Mouse (Mus musculus) E14TG2a.4 (cell line): ENCODE results near the gene Ckap4.

Source experiments
- CTCF ChIP-seq: conservative IDR thresholded peaks from 2 replicates; pipeline ENCODE4 v1.5.1; 2014; ENCODE audit warnings: low read length
- NANOG ChIP-seq: IDR thresholded peaks from 2 replicates; pipeline ENCODE4 v1.6.1; 2014; ENCODE audit warnings: borderline replicate concordance, low read length, mixed read lengths

DNA sequence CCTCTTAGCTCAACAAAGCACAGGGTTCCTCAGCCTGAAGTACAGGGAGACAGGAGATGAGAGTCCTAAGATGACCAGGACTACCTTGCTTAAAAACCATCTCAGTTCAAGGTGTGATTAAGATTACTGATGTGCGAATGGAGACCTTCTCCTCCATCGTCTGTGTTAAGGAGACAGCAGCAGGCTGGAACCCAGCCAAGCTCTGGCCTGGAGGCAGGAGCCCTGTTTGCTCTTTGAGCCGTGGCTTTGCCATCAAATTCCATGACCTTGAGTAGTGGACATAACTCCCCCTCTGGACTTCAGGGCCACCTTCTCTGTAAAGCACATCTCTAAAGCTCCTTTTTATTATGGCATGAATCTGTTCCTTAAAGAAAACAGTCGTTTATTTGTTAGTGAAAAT lies 2.0 kb upstream of the Ckap4 start:
- TF ChIP-seq CTCF (no peak), NANOG (no peak)
